Mouse (Mus musculus): ENCODE results near the gene Rrp7a. TPM values are rescaled to one million over a fixed set of nuclear protein-coding genes. Genes with fewer than 3 reads are reported as not detected.

The Rrp7a gene
- polyA plus RNA-seq, 1 experiment: 104 TPM

GRCm38 (mm10) chr15:83068270-83068669 is 54.3 kb downstream of the Rrp7a start:
- Histone ChIP-seq H3K27me3 (ENCODE audit: control insufficient read depth, insufficient read depth, low read length) (no peaks in the 10 kb centered on the region), H3K27ac (ENCODE audit: insufficient read depth, low read length) (no peak overlapping the region), H3K4me3 (ENCODE audit: extremely low read depth, insufficient read depth, insufficient read length) (no peak overlapping the region), H3K4me1 (ENCODE audit: control insufficient read depth, insufficient read depth, insufficient read length) (no peaks in the 10 kb centered on the region), H3K36me3 (ENCODE audit: control insufficient read depth, insufficient read depth, low read length) (no peaks in the 10 kb centered on the region)
- TF ChIP-seq CTCF (IDR thresholded peaks at IDR 0.05; ENCODE audit: extremely low read depth, insufficient read depth, insufficient read length, insufficient replicate concordance) (no peak), POLR2A (IDR thresholded peaks at IDR 0.05; ENCODE audit: low read depth, low read length) (no peak)
- 94% methylated on average over 5 of the region's 5 CpGs for WGBS
- DNase-seq (ENCODE audit: low read depth in 1 of 2, low spot score in 2 of 2): no peak

GRCm38 (mm10) chr15:83065543-83065942 is 57.1 kb downstream of the Rrp7a start:
- H3K36me3 ChIP-seq (ENCODE audit: control insufficient read depth, insufficient read depth, low read length): no peaks in the 10 kb centered on the region
- no peak for DNase-seq (ENCODE audit: low read depth in 1 of 2, low spot score in 2 of 2)
- no peaks in the 10 kb centered on the region for H3K4me1 ChIP-seq (ENCODE audit: control insufficient read depth, insufficient read depth, insufficient read length)
- H3K4me3 ChIP-seq (ENCODE audit: extremely low read depth, insufficient read depth, insufficient read length): no peak overlapping the region
- TF ChIP-seq CTCF (IDR thresholded peaks at IDR 0.05; ENCODE audit: extremely low read depth, insufficient read depth, insufficient read length, insufficient replicate concordance): no peak
- no peak for TF ChIP-seq POLR2A (IDR thresholded peaks at IDR 0.05; ENCODE audit: low read depth, low read length)
- WGBS: 54% methylated on average over 4 of the region's 4 CpGs
- no peak overlapping the region for H3K27ac ChIP-seq (ENCODE audit: insufficient read depth, low read length)
- no peaks in the 10 kb centered on the region for H3K27me3 ChIP-seq (ENCODE audit: control insufficient read depth, insufficient read depth, low read length)

Other genes with a start within 250 kb of the Rrp7a start
- gene Tcf20, start 134.9 kb downstream of the Rrp7a start, polyA plus RNA-seq (2012; rRNA removed): 21.4 and 27.0 TPM in 2 replicates
- 30.7 and 31.0 TPM in 2 replicates for gene Nfam1, start 89.5 kb downstream of the Rrp7a start, polyA plus RNA-seq (2012; rRNA removed)
- gene Serhl, start 33.3 kb downstream of the Rrp7a start, polyA plus RNA-seq (2012; rRNA removed): 31.4 and 37.1 TPM in 2 replicates
- gene Poldip3, start 26.6 kb upstream of the Rrp7a start, polyA plus RNA-seq (2012; rRNA removed): 50.6 and 55.7 TPM in 2 replicates
- gene Cyb5r3, start 49.8 kb upstream of the Rrp7a start, polyA plus RNA-seq (2012; rRNA removed): 76.1 and 90.0 TPM in 2 replicates
- gene A4galt, start 129.0 kb upstream of the Rrp7a start, polyA plus RNA-seq (2012; rRNA removed): 20.4 and 27.2 TPM in 2 replicates
- gene Arfgap3, start 227.4 kb upstream of the Rrp7a start, polyA plus RNA-seq (2012; rRNA removed): 14.6 TPM in 2 replicates